Mouse (Mus musculus): ENCODE measurements around the gene Pheta2.
A peak's percentile ranks its signal among the peaks of the same experiment; 100 is the strongest.
"Not testable (repeated sequence)": the region's sequence is repeated elsewhere in the genome, so short reads cannot be mapped to it uniquely, and the experiment has no call there.

Pheta2 gene

DNA sequence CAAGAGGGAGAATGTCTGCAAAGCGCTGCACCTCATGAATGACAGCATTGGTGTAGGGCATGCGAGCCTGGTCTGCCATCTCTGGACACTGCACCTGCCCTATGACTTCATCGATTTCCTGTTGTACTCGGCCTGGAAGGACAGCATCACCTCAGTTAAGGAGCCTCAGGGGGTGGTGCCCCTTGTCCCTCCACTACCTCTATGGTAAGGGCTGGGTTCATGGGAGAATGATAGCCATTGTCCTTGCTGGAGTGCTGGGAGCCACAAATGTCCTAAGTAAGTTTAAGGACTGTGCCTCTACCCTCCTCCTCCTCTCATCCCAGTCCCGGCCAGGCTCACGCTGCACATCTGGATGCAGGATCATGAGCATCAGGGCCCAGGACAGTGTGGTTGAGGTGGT is 33.7 kb downstream of the Pheta2 start:
- DNase-seq = no peak

GRCm38 (mm10) chr15:82372991-82373390 is 34.2 kb downstream of the Pheta2 start:
- no peak for DNase-seq

- no peak for DNase-seq
These were observed 35.7 kb downstream of the Pheta2 start for GRCm38 (mm10) chr15:82374437-82374836.

- DNase-seq = no peak
These were observed 37.1 kb downstream of the Pheta2 start for GRCm38 (mm10) chr15:82375855-82376254.

GRCm38 (mm10) chr15:82376393-82377138 is 37.8 kb downstream of the Pheta2 start:
- peak in 1 of 2 experiments; percentile 41 for DNase-seq

DNA sequence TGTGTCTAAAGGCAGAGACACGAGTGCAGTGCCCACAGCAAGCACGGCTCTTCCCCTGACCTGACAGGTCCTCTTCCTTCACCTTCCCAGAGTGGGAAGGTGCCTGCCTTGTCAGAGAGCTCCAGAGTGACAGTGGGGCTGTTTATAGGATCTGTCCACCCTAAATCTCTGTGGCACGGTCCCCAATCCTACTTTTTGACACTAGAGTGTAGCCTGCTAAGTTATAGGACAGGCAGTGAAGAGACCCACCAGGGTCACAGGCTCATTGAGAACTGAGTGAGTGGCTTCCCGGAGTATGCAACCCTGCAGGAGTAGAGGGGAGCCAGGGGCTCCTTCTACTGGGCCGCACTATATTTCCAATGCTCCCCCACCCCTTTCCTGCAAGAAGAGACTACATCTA is 39.0 kb downstream of the Pheta2 start:
- no peak for DNase-seq

DNA sequence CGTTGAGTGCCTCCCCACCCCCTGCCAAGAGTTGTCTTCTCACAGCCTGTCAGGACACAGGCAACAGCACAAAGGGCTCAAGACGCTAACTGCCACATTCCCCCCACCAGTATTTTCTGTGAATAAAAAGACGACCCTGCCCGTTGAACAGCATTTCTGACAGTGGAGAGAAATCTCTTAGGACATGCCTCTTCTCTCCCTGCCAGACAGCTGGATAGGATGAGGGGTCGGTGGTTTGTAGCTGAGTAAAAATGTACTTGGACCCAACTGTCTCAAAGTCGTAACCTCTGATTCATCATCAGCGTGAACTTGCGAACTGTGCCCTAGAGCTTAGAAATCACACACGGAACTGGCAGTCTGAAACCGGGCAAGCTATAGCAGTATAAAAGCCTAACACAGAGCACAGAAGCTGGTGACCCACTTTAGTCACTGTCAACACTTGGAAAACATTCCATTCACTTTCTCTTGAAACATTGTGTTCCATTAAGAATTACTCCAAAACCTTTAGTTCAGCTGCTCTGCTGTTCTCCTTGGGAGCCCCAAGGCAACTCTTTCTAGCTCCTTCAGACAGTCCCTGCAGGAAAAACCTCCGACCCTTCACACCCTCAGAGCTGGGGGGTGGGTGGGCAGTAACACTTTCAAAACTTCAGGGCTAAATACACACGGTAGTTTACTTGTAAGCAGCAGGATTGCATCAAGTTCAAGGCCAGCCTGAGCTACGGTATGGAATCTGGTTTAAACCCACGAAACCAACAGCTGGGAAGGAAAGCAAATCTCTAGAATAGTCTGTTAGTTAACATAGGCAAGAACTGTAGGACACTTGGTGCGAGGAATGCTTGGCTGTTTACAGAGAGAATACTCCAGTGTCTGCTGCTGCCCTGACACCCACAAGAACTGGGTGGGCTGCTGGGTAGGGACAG is 39.8 kb downstream of the Pheta2 start:
- no peak for DNase-seq

DNA sequence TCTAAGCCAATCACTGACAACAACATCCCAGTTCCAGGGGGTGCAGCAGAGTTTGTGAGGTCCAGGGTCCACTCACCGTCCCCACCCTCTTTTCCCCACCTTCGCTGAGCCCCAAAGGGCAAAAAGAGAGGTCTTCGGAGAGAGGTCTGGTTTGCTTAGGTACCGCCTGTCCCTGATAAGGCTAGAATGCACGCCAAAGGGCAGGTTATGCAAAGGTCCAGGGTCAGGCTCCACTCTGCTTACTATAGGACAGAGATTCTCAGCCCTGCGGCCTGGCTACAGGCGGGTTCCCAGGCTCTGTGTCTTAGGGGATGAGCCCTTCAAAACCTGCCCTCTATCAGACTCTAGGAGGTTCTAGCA is 40.7 kb downstream of the Pheta2 start:
- DNase-seq = no peak

- DNase-seq = peak; percentile 50 to 60
These were observed 41.4 kb downstream of the Pheta2 start, which contains the start of gene Cyp2d22 for GRCm38 (mm10) chr15:82379871-82380713. Gene Cyp2d22, minus strand, starts transcription at chr15:82380260.

DNA sequence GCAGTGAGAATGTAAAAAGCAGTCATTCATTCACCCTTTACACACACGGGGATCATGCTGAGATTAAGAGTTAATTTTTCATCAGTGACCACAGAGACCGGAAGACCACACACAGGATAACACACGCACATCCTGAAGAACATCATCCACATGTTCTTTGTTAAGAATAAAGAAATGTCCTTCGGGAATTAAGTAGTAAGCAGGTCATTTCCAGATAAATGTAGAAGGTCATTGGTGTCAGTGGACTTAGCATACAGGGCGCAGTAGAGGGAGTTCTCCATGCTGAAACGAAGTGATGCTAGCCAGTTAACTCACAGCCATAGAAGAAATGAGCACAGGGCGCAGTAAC is 41.9 kb downstream of the Pheta2 start:
- DNase-seq = no peak

DNA sequence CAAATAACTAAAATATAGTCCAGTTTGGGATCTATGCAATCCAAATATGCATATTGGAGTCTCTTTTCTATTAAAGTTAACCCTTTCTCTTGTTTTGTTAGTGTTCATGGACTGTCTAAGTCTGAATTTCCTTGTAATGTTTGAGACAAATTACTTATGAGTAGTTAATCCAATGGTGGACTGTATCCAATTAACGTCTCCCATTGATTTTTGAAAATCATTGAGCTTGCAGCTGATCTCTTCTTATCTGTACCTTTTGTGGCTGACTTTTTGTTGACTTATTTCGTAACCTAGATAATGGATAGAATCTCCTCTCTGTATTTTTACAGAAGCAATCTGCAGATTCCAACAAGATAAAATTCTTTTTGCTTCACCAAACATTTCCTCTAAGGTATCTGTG is 43.7 kb downstream of the Pheta2 start:
- DNase-seq = no peak

DNA sequence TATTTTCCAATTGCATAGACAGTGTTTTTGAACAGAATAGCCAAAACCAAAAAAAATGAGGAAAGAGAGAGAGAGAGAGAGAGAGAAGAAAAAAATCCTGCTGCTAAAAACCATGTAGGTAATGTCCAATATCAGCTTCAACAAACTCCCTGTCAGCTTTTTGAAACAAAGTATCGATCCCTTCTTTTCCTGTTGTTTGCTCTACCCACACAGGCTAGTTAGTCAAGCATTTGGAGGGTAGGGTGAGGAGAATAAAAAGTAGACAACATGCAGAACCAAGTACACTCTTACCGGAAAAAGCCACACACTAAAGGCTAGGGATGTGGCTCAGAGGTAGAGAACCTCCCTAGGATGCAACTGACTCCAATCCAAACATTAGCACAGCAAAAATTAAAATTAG is 47.0 kb downstream of the Pheta2 start:
- DNase-seq = no peak

DNA sequence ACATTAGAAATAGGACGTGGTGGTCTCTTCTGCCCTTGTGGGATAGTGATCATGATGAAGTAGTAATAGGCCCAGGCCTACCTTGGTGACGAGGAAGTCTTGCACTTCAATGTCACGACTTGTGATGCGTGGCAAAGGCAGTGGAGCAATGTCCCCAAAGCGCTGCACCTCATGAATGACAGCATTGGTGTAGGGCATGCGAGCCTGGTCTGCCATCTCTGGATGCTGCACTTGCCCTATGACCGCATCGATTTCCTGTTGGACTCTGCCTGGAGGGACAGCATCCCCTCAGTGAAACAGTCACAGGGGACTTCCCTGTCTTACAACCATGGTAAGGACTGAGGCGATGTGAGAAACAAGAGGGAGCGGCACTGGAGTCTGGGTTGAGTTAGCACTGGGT is 51.2 kb downstream of the Pheta2 start:
- DNase-seq = not testable (repeated sequence)

GRCm38 (mm10) chr15:82393922-82394321 is 55.2 kb downstream of the Pheta2 start, which contains the start of gene Cyp2d11:
Gene Cyp2d11, minus strand, starts transcription at chr15:82394022.
- not testable (repeated sequence) for DNase-seq

All from cerebellum, postnatal 10 days (tissue).